Mouse (Mus musculus): ENCODE data around the gene Pmpca.
A peak's percentile ranks its signal among the peaks of the same experiment; 100 is the strongest.

Pmpca gene

GRCm38 (mm10) chr2:26389154-26389690 lies at the start of gene Pmpca, which contains the start of gene Entr1:
TSS of gene Pmpca (plus strand) at chr2:26389339.
TSS of gene Entr1 (minus strand) at chr2:26389316.
- peak; percentile 61 for DNase-seq (ENCODE audit: low read depth, low spot score)

- no peak for DNase-seq (ENCODE audit: low read depth, low spot score)
These were observed 47.6 kb upstream of the Pmpca start for GRCm38 (mm10) chr2:26341510-26341981.

- peak; percentile 66 for DNase-seq (ENCODE audit: low read depth, low spot score)
These were observed 47.1 kb upstream of the Pmpca start for GRCm38 (mm10) chr2:26342044-26342443.

- no peak for DNase-seq (ENCODE audit: low read depth, low spot score)
These were observed 46.3 kb upstream of the Pmpca start for GRCm38 (mm10) chr2:26342609-26343490.

- DNase-seq (ENCODE audit: low read depth, low spot score) = no peak
These were observed 40.9 kb upstream of the Pmpca start for GRCm38 (mm10) chr2:26348241-26348640.

- DNase-seq (ENCODE audit: low read depth, low spot score) = peak; percentile 86
These were observed 37.5 kb upstream of the Pmpca start, which contains the start of gene Dnlz for GRCm38 (mm10) chr2:26351358-26352290. TSS of gene Dnlz (minus strand) at chr2:26352110.

GRCm38 (mm10) chr2:26352291-26352910 lies 36.7 kb upstream of the Pmpca start:
- DNase-seq (ENCODE audit: low read depth, low spot score) = no peak

GRCm38 (mm10) chr2:26353066-26353980 lies 35.8 kb upstream of the Pmpca start:
- DNase-seq (ENCODE audit: low read depth, low spot score) = no peak

GRCm38 (mm10) chr2:26354401-26354800 lies 34.7 kb upstream of the Pmpca start:
- no peak for DNase-seq (ENCODE audit: low read depth, low spot score)

- no peak for DNase-seq (ENCODE audit: low read depth, low spot score)
These were observed 32.9 kb upstream of the Pmpca start for GRCm38 (mm10) chr2:26356231-26356630.

- no peak for DNase-seq (ENCODE audit: low read depth, low spot score)
These were observed 32.5 kb upstream of the Pmpca start for GRCm38 (mm10) chr2:26356678-26357077.

GRCm38 (mm10) chr2:26357484-26357883 lies 31.7 kb upstream of the Pmpca start:
- no peak for DNase-seq (ENCODE audit: low read depth, low spot score)

- DNase-seq (ENCODE audit: low read depth, low spot score) = no peak
These were observed 30.3 kb upstream of the Pmpca start for GRCm38 (mm10) chr2:26358667-26359320.

GRCm38 (mm10) chr2:26359983-26360382 lies 29.2 kb upstream of the Pmpca start:
- DNase-seq (ENCODE audit: low read depth, low spot score) = peak; percentile 72

GRCm38 (mm10) chr2:26360772-26361171 lies 28.4 kb upstream of the Pmpca start, which contains the start of gene Card9:
TSS of gene Card9 (minus strand) at chr2:26360918.
- DNase-seq (ENCODE audit: low read depth, low spot score) = no peak

GRCm38 (mm10) chr2:26362991-26363390 lies 26.1 kb upstream of the Pmpca start:
- no peak for DNase-seq (ENCODE audit: low read depth, low spot score)

GRCm38 (mm10) chr2:26363481-26363880 lies 25.7 kb upstream of the Pmpca start:
- no peak for DNase-seq (ENCODE audit: low read depth, low spot score)

GRCm38 (mm10) chr2:26364738-26365465 lies 24.2 kb upstream of the Pmpca start:
- DNase-seq (ENCODE audit: low read depth, low spot score) = peak; percentile 79

GRCm38 (mm10) chr2:26367911-26368310 lies 21.2 kb upstream of the Pmpca start:
- DNase-seq (ENCODE audit: low read depth, low spot score) = no peak
